14 mouse cellular contexts compared by ENCODE assay signal in the genomic region with DNA sequence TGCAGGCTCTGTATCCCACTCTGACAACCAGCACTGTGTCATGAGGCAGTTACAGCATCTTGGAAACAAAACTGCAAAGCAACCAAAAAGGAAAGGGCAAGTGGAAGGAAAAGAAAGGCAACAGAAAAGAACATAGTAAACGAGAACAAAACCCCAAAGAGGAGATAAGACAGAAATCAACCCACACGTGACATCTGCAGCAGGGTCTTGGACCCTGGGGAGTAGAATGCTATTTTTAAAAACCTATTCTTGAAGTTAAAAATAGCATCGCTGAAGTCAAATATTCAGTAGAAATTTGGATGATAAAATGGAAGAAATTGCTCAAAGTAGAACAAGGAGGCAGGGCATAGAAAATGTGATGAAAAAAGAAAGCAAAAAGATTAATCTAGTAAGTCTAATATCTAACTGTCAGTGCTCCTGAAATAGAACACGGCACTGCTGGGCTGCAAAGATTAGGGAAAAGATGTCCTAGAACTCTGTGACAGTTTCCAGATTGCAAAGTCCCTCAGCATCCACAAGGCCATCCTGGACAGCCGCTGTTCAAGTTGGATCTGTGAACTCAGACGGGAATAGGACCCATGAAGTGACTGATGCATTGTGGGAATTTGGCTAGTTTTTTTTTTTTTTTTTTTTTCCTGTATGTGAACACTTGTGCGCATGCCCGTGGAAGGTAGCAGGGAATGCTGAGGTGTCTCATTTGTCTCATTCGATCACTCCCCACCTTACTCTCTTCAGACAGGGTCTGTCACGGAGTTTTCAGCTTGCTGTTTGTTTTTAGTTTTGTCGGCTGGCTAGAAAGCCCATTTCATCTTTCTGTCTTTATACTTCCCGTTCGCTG.
"Had no signal": no experiment of that assay in that cellular context is flagged by ENCODE, and none has a peak within 500 bp of the region (broad histone marks: within the 10 kb centered on the region; RNA-seq: fewer than 3 reads in every experiment).

No protein-coding gene starts in this region.

- H3K27ac ChIP-seq: limb, embryonic 15.5 days; liver, embryonic 13.5 days; midbrain, embryonic 10.5 days; neural tube, embryonic 15.5 days had no signal

- H3K36me3 ChIP-seq: limb, embryonic 15.5 days; liver, embryonic 13.5 days; midbrain, embryonic 10.5 days; neural tube, embryonic 15.5 days had no signal

- H3K9ac ChIP-seq: limb, embryonic 15.5 days; liver, embryonic 13.5 days; neural tube, embryonic 15.5 days had no signal

- H3K4me1 ChIP-seq: limb, embryonic 15.5 days; liver, embryonic 13.5 days; midbrain, embryonic 10.5 days; neural tube, embryonic 15.5 days had no signal

- H3K4me2 ChIP-seq: limb, embryonic 15.5 days; liver, embryonic 13.5 days; neural tube, embryonic 15.5 days had no signal

- DNase-seq: kidney, adult 8-10 months; kidney, postnatal 25 days; layer of hippocampus, adult 9-11 months; layer of hippocampus, postnatal 36 days; liver, embryonic 13.5 days; lung, adult 18-20 months; midbrain, embryonic 14.5 days; right cerebral cortex, postnatal 4 days; spleen, adult 18-20 months; thymus, postnatal 14 days had no signal

- H3K4me3 ChIP-seq: limb, embryonic 15.5 days; liver, embryonic 13.5 days; midbrain, embryonic 10.5 days; myocyte; neural tube, embryonic 15.5 days had no signal

- H3K9me3 ChIP-seq: limb, embryonic 15.5 days; liver, embryonic 13.5 days; midbrain, embryonic 10.5 days; neural tube, embryonic 15.5 days had no signal

- H3K27me3 ChIP-seq: limb, embryonic 15.5 days; liver, embryonic 13.5 days; neural tube, embryonic 15.5 days had no signal
